Mouse (Mus musculus): ENCODE measurements around the gene Gp1ba.

The Gp1ba gene

DNA sequence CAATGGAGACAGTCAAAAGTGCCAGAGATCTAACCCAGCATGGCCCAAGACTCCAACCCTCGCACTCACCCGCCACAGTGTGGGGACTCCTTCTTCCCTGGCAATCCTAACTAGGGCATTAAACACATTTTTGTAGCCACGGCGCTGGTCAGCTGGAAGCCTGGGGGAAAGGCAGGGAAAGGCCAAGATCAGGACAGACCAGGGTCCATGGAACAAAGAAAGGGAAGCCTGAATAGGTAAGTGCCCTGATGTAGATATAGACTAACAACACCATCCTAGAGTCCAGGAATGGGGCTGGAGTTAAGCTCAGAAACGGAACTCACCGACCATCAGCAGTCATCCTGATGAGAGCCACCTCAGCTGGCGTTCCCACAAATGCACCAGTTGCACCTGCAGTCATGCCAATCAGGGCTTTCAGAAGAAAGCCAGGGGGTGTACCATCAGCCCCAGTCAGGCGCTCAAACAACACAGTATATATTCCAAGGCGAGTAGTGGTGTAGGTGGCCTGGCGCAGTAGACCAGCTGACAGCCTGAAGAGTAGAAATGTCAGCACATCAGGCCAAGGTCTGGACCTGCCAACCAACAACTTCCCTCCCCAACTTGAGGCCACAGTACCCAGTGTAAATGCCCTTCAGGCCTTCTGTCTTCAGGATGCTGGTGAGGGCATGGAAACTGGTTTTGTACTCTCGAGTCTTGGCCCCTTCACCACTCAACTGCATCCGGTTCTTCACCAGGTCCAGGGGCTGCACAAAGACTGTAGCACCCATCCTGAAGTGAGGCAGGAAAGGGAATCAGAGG lies 6.7 kb downstream of the Gp1ba start:
- CTCF ChIA-PET = no interaction called here
- POLR2A ChIA-PET = interaction anchor here in 2 of 4 experiments (0.7 to 23.0 kb wide), 22 partner anchors 8 to 665 kb away, joined by 3 to 737 read pairs (median 6); partner anchors contain the start of genes 4930544D05Rik (in 2 of the 2), Pfn1 (in 2 of the 2), Spag7 (in 2 of the 2) and Arrb2 (in 1 of the 2)

DNA sequence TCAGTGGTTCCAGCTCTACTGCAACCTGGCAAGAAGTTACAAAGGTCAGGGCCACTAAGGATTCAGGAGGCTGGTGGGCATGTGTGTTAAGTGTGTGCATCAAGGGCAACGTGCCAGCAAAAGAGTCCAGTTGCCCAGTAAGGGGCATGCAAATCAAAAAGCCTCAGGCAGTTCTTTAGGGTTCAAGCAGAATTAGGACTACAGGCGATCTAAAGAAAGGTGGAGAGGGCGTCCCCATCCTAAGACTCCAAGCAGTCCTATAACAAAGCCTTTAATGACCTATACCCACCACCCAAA lies 7.3 kb downstream of the Gp1ba start:
- ChIA-PET CTCF (interaction anchor here in 2 of 4 experiments (1.2 to 2.0 kb wide), 3 partner anchors 19 to 170 kb away, joined by 3 to 12 read pairs (median 3); partner anchors contain the start of gene Camta2 (in 1 of the 2)), POLR2A (interaction anchor here (0.8 to 23.0 kb wide), 34 partner anchors 8 to 666 kb away, joined by 3 to 737 read pairs (median 11); partner anchors contain the start of genes Spag7 (in 4 of the 4), 4930544D05Rik (in 2 of the 4), Arrb2 (in 2 of the 4) and Eno3 (in 2 of the 4))

DNA sequence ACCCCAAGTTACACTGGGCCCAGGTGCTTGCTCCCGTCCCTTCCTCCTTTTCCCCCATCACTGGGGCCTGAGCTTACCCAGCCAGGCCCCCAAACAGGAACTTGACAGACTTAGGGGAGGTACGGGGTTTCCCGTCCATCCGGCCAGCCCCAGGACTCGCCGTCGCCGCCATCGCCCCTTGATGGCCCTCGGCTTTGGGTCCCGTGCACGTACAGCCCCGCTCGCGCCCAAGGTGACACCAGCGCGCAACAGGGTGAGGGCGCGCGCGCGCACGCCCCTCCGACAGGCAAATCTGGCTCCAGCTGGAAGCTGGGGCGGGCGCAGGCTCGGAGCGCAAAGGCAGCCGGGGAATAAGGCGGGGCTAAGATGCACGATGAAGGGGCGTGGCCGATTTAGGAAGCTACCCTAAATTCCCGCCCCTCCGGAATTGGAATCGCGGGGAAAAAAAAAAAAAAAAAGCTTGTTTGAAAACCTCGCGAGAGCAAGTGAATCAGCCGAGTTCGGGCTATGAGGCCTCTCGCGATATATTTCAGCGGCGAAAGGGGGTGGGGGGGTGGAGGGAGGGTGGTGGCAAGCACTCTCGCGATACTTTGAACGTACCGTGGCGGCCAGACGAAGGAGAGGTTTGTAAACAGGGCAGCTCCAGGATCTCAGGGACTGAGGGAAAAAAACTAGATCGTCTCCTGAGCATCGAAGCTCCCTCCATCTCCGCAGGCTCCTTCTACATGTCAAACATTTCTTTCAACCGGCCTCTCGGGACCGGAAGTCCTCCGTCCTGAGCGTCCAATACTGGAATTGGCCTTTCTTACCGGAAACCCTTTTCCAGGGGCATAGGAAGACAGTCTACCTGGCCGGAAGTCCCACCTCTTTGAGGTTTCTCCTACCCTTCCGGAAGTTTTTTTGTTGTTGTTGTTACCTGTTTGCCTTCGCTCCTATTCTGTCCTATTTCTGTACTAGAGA lies 8.0 kb downstream of the Gp1ba start, which contains the start of the genes Rnf167 and Slc25a11:
Gene Rnf167, plus strand, starts transcription at position 545 of the 960 bp plus-strand sequence.
Gene Slc25a11, minus strand, starts transcription at position 789 of the 960 bp plus-strand sequence.
- ChIA-PET CTCF (interaction anchor here (0.6 to 2.0 kb wide), 26 partner anchors 9 to 1770 kb away, joined by 3 to 21 read pairs (median 4); partner anchors contain the start of genes Spag7 (in 3 of the 4), Arrb2 (in 1 of the 4), Camta2 (in 1 of the 4) and Nup88 (in 1 of the 4)), POLR2A (interaction anchor here (0.6 to 23.0 kb wide), 128 partner anchors 8 to 1777 kb away, joined by 3 to 737 read pairs (median 4); partner anchors contain the start of genes Gp1ba (in 4 of the 4), Psmb6 (in 4 of the 4), Spag7 (in 4 of the 4) and 4930544D05Rik (in 3 of the 4))

DNA sequence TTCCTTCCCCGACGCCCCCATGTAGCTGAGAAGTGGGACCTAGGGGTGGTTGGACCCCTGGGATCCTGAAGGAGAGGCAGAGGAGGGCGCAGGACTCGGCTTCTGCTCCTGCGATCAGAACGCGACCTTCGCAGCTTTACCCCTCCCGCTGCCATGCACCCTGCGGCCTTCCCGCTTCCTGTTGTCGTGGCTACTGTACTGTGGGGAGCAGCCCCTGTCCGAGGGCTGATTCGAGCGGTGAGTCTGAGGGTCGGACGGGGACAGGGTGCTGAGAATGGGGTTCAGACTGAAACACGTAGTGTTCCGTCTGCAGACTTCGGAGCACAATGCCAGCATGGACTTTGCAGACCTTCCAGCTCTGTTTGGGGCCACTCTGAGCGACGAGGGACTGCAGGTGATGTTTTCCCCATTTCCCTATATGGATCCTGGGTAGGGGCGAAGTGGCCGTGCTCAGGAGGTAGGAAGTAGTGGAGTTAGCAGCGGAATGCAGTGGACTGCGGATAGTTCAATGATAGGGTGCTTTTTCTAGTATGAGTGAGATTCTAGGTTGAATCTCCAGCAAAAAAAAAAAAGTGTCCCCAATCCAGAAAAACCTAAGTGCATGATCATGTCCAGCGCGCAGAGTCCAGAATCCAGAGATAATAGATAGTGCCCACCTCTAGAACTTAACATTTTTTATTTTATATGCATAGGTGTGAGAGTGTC lies 8.9 kb downstream of the Gp1ba start:
- POLR2A ChIA-PET = interaction anchor here (0.7 to 23.0 kb wide), 56 partner anchors 8 to 728 kb away, joined by 3 to 737 read pairs (median 8); partner anchors contain the start of genes Spag7 (in 4 of the 4), 4930544D05Rik (in 3 of the 4), Inca1 (in 3 of the 4) and Kif1c (in 3 of the 4)
- CTCF ChIA-PET = interaction anchor here in 2 of 4 experiments (0.7 to 2.0 kb wide), 10 partner anchors 19 to 771 kb away, joined by 3 to 21 read pairs (median 4); partner anchors contain the start of genes Spag7 (in 2 of the 2), Camta2 (in 1 of the 2) and Slc2a4 (in 1 of the 2)

DNA sequence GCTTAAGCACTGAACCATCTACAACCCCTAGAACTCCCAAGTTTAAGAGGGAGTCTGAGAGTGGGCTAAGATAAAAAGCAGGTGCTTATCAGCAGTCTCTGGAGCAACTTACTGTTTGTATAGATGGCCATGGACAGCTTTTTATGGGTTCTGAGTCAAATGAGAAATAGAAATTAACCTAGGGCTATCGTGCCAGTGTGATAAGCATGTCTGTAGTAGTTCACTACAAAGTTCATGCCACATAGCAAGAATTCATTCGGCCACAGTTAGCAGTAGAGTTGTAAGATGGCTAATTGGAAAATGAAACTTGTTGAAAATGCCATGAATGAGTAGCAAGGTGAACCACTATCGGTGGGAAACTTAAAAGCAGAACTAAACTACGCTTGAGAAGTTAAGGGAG lies 9.6 kb downstream of the Gp1ba start:
- ChIA-PET CTCF (no interaction called here), POLR2A (interaction anchor here in 3 of 4 experiments (1.1 to 23.0 kb wide), 10 partner anchors 9 to 124 kb away, joined by 3 to 737 read pairs (median 32); partner anchors contain the start of genes Spag7 (in 3 of the 3), Eno3 (in 2 of the 3), 4930544D05Rik (in 1 of the 3) and Camta2 (in 1 of the 3))

DNA sequence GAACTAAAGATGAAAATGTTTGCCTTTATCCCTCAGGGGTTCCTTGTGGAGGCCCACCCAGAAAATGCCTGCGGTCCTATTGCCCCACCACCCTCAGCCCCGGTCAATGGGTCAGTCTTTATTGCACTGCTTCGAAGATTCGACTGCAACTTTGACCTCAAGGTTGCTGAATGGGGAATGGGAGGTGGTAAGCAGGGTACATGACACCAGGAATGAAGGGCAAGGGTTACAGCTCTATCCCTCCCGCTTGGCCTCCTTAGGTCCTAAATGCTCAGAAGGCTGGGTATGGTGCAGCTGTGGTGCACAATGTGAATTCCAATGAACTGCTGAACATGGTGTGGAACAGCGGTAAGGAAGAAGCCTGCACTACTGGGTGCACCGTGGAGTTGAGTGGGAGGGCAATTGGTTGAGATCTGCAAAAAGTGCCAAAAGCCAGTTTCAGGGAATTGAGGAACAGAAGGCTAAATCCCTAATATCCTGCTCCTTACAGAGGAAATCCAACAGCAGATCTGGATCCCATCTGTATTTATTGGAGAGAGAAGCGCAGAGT lies 10.3 kb downstream of the Gp1ba start:
- ChIA-PET POLR2A (interaction anchor here in 3 of 4 experiments (1.0 to 23.0 kb wide), 7 partner anchors 10 to 192 kb away, joined by 3 to 737 read pairs (median 4); partner anchors contain the start of genes Spag7 (in 3 of the 3), 4930544D05Rik (in 1 of the 3), Camta2 (in 1 of the 3) and Eno3 (in 1 of the 3)), CTCF (interaction anchor here in 1 of 4 experiments (0.6 kb wide), 1 partner anchor 128 kb away, joined by 3 read pairs; no protein-coding TSS in a partner anchor)

DNA sequence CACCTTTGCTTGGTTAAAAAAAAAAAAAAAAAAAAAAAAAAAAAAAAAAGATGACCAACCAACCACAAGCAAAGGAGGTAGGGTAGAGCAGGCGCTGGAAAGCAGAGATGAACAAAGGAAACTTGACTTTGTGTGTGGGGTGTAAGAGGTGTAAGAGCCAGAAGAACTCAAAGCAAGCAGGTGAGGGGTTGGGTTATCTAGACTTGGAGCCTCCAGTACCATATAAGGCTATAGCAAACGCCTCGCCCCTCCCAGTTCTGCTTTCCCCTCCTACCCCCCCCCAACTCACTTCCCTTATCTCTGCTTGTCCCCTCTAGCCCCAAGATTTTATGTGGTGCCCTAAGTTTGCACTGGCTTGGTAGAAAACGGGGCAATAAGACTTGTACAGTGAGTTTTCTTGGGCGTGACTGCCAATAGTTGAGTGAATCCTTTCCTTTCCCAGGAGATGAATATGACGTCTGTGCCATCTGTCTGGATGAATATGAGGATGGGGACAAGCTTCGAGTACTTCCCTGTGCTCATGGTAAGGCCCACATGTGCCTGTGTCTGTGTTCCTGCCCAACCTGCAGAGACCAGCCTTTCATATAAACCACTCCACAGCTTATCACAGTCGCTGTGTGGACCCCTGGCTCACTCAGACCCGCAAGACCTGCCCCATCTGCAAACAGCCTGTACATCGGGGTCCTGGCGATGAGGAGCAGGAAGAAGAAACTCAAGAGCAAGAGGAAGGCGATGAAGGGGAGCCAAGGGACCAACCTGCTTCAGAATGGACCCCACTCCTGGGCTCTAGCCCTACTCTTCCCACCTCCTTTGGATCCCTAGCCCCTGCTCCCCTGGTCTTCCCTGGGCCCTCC lies 11.6 kb downstream of the Gp1ba start:
- ChIA-PET POLR2A (interaction anchor here (0.6 to 23.0 kb wide), 9 partner anchors 11 to 355 kb away, joined by 3 to 737 read pairs (median 3); partner anchors contain the start of genes Spag7 (in 3 of the 4), Arrb2 (in 1 of the 4), Camta2 (in 1 of the 4) and Eno3 (in 1 of the 4)), CTCF (interaction anchor here in 1 of 4 experiments (0.7 to 0.9 kb wide), 2 partner anchors 8 to 18 kb away, joined by 3 to 4 read pairs; partner anchors contain the start of gene Spag7)

DNA sequence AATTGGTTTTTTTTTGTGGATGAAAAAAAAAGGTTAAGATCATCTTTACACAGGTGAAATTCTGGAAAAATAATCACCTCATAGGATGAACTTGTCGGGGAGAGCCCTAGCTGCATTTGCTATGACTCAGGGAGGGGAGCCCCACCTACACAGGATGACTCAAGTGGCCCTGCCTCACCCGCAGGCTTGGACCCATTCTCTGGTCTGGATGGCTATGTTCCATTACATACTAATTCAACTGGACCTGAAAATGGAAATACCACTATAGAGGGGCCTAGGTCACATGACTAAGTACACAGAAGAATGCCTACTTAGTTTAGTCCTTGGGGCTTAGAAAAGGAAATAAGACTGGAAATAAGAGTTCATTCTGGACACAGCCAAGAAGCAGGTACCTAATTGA lies 12.5 kb downstream of the Gp1ba start:
- POLR2A ChIA-PET = interaction anchor here (1.0 to 23.0 kb wide), 8 partner anchors 13 to 219 kb away, joined by 3 to 737 read pairs (median 23); partner anchors contain the start of genes Spag7 (in 4 of the 4), Arrb2 (in 1 of the 4), Camta2 (in 1 of the 4) and Eno3 (in 1 of the 4)
- CTCF ChIA-PET = no interaction called here

DNA sequence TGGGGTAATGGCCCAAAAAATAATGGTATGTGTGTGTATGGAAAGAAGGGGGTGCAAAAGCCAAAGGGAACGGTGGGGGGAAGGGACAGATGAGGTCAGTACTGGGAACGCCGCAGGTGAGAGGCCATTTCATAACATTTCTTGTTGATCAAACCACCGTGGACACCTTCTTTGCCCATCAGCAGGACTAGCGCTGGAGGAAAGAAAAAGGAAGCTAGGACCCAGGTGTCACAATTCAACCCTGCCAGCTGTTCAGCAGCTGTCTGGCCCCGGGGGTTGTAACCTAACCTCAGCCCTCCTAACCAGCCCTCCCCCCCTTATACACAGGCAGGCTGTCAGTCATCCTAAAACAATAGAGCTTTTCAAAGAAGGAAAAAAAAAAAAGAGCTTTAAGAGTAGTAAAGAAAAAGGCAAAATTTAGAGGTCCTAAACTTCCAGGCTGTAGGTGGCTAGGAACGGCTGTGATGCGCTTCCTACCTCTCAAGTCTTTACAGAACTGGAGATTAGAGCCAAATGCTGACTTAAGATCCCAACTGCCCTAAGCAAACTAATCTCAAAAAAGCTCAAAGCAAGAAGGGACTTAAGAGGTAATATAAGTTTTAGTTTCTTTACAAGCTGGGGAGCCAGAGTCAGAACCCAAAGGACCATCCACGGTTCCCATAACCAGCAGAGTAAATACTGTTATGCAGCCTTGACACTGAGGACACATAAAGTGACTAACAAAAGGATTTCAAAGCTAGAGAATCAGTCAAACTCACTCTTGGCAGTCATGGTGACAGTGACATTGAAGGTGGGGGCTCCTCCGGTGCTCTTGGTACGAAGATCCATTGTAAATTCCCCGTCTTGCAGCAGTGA lies 13.3 kb downstream of the Gp1ba start:
- ChIA-PET POLR2A (interaction anchor here (0.6 to 23.0 kb wide), 23 partner anchors 10 to 241 kb away, joined by 3 to 737 read pairs (median 3); partner anchors contain the start of genes Spag7 (in 4 of the 4), Arrb2 (in 2 of the 4), 4930544D05Rik (in 1 of the 4) and Camta2 (in 1 of the 4)), CTCF (interaction anchor here in 1 of 4 experiments (0.7 kb wide), 1 partner anchor 71 kb away, joined by 3 read pairs; no protein-coding TSS in a partner anchor)

DNA sequence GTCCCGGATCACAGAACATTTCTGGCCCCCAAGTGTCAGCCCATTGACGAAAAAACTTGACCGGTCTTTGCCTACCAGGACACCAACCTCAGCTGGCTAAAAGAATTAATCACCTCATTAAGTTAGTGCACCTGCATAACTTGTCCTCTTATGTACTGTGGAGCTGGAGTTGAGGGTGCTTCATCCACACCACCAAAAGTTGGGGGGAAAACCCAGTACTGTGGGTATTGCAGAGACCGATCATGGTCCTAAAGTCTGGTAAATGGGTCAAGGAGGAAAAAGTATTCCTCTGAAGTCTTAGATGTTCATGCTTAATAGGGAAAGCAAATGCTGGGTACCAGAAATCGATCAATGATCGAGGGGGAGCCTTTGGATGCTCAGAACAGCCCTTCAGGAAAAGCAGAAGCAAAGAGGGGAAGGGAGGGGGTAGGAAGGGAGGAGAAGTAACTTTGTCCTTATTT lies 14.0 kb downstream of the Gp1ba start:
- CTCF ChIA-PET = interaction anchor here in 1 of 4 experiments (0.7 kb wide), 1 partner anchor 72 kb away, joined by 3 read pairs; no protein-coding TSS in a partner anchor
- POLR2A ChIA-PET = interaction anchor here (0.6 to 23.0 kb wide), 21 partner anchors 12 to 367 kb away, joined by 3 to 737 read pairs (median 4); partner anchors contain the start of genes Spag7 (in 4 of the 4), Arrb2 (in 2 of the 4), 4930544D05Rik (in 1 of the 4) and Camta2 (in 1 of the 4)

DNA sequence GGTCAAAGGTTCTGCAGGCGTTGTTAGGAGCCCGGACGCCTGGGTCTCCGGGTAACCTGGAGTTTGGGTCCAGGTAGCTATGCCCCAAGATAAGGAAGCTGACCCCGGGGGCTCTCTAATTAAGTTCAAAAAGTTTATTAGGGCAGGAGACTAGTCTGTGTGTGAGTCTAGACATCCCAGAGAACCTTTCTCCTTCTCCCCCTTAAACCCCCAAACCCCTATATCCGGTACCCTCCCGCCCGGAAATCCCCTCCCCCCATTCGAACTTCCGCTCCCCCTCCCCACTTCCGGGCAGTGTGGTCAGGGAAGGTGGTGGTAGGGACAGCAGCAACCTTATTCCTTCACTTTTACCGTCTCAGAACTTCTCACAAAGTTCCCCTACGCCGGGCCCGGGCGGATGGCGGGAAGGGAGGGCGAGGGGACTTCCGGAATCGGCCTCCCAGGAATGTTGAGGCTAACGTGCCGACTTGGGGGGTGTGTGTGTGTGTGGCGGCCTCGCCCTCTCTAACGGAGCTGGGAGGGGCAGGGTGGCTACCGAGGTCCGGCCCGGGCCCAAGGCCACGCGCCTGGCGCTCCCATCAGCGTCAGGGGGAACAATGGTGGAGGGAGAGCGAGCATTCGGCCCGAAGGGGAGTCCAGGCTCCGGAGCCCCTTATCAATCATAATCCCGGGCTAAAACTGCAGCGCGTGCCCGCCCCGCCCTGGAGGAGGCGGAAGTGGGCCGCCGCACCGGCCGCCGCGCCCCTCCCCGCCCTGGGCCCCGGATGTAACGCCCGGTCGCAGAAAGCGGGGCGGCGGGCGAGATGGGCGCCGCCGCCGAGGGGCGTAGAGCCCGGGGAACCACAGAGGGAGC lies 14.6 kb downstream of the Gp1ba start:
- CTCF ChIA-PET = interaction anchor here in 1 of 4 experiments (0.6 kb wide), 1 partner anchor 77 kb away, joined by 3 read pairs; no protein-coding TSS in a partner anchor

DNA sequence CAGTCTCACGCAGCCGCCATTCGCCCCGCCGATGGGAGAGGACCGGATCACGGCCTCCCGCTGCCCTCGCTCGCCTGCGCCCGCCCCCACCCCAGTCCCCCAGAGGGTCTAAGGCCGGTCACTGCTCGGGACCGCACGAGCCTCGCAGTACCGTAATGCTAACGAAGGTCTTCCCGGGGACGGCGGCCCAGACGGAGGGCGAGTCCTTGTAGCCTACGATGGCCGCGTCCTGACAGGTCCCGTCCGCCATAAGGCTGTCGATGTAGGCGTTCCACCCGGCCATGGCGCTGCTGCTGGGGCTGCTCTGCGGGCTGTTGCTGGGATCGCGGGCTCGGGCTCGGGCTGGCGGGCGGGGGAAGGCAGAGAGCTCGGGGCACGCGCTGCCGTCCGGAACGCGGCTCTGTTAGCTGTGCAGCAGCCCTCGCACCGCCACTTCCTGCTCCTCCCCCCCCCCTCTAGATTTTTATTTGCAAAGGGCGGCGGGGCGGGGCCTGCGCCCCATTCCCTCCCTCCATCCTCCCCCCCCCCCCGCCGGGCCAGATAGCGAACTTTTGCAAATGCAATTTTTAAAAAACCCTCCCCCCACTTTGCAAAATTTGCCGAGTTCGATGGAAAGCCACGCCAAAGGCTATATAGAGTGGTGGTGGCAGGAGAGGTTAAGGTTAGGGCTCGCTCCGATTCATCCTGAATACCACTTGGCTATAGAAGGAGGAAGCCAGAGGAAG lies 15.4 kb downstream of the Gp1ba start, which contains the start of gene Pfn1:
Gene Pfn1, minus strand, starts transcription at position 447 of the 725 bp plus-strand sequence.
- ChIA-PET CTCF (interaction anchor here in 2 of 4 experiments (0.6 to 1.4 kb wide), 2 partner anchors 15 to 76 kb away, joined by 3 to 5 read pairs; partner anchors contain the start of gene Spag7 (in 1 of the 2)), POLR2A (interaction anchor here (0.5 to 23.0 kb wide), 18 partner anchors 2 to 223 kb away, joined by 3 to 737 read pairs (median 4); partner anchors contain the start of genes Spag7 (in 4 of the 4), Eno3 (in 1 of the 4), Gp1ba (in 1 of the 4) and Inca1 (in 1 of the 4))

More for the DNA sequence above, 14.6 kb downstream of the Gp1ba start:
- POLR2A ChIA-PET = interaction anchor here (0.5 to 23.0 kb wide), 20 partner anchors 8 to 431 kb away, joined by 3 to 737 read pairs (median 4); partner anchors contain the start of genes Spag7 (in 4 of the 4), Arrb2 (in 2 of the 4), 4930544D05Rik (in 1 of the 4) and Derl2 (in 1 of the 4)

All from embryonic stem cell, embryonic (primary cell).